Comparison of ENCODE assay signal across 9 mouse cellular contexts in genomic region chr2:181133837-181134590, GRCm38 (mm10). TPM values are rescaled to one million over a fixed set of nuclear protein-coding genes. Genes with fewer than 3 reads are reported as not detected.
A peak's percentile ranks its signal among the peaks of the same experiment; 100 is the strongest.
DNase-seq lines count a peak whose midpoint lies in the region; ATAC-seq lines count a peak whose summit lies in the region.
"Had no signal": no experiment of that assay in that cellular context is flagged by ENCODE, and none has a peak within 500 bp of the region (broad histone marks: within the 10 kb centered on the region; RNA-seq: fewer than 3 reads in every experiment).

No protein-coding gene starts in this region.

- peak; percentile 51 to 62 for DNase-seq in left cerebral cortex, postnatal 36 days (ENCODE audit: low spot score in 2 of 2)
- DNase-seq in left cerebral cortex, adult 9 months (ENCODE audit: low spot score in 2 of 2), result no peak
- peak; percentile 67 for DNase-seq in cerebellum, adult 9-11 months
- DNase-seq in layer of hippocampus, adult 9-11 months, result no peak
- no peak for DNase-seq in left cerebral cortex, adult 18-20 months (ENCODE audit: low spot score in 2 of 2)

- peak overlapping the region; percentile 80 for H3K4me2 ChIP-seq in hindbrain, embryonic 12.5 days (replicated peaks)
- H3K4me2 ChIP-seq in neural tube, embryonic 12.5 days (replicated peaks), result peak overlapping the region; percentile 80

- peak; percentile 92 for ATAC-seq in hindbrain, embryonic 12.5 days (ENCODE audit: low FRiP score)
- peak; percentile 88 for ATAC-seq in neural tube, embryonic 12.5 days (ENCODE audit: low FRiP score, low read depth)
- ATAC-seq in megakaryocyte-erythroid progenitor cell, adult 5-6 weeks (replicated peaks; ENCODE audit: low FRiP score, low TSS enrichment, poor library complexity, severe bottlenecking), result no peak

- no peaks in the 10 kb centered on the region for H3K36me3 ChIP-seq in hindbrain, embryonic 12.5 days
- H3K36me3 ChIP-seq in neural tube, embryonic 12.5 days, result no peaks in the 10 kb centered on the region

- H3K27ac ChIP-seq in hindbrain, embryonic 12.5 days, result peak overlapping the region; percentile 94
- peak overlapping the region; percentile 86 for H3K27ac ChIP-seq in neural tube, embryonic 12.5 days

- intact Hi-C loops in left cerebral cortex, postnatal 36 days (cut with DNase I), result no loop called here

- peak overlapping the region; percentile 89 for H3K9ac ChIP-seq in hindbrain, embryonic 12.5 days
- peak overlapping the region; percentile 87 for H3K9ac ChIP-seq in neural tube, embryonic 12.5 days

- WGBS in hindbrain, embryonic 12.5 days, result 19% methylated on average over 12 of the region's 22 CpGs
- WGBS in neural tube, embryonic 12.5 days, result 9% methylated on average over 22 of the region's 22 CpGs

- H3K4me3 ChIP-seq in hindbrain, embryonic 12.5 days, result peak overlapping the region; percentile 72
- H3K4me3 ChIP-seq in neural tube, embryonic 12.5 days, result peak overlapping the region; percentile 71

- no peaks in the 10 kb centered on the region for H3K9me3 ChIP-seq in hindbrain, embryonic 12.5 days (replicated peaks)
- H3K9me3 ChIP-seq in neural tube, embryonic 12.5 days, result no peaks in the 10 kb centered on the region

- peaks cover 54% of the 10 kb centered on the region for H3K27me3 ChIP-seq in hindbrain, embryonic 12.5 days
- peaks cover 45% of the 10 kb centered on the region for H3K27me3 ChIP-seq in neural tube, embryonic 12.5 days (replicated peaks)

- peaks cover 27% of the 10 kb centered on the region for H3K4me1 ChIP-seq in hindbrain, embryonic 12.5 days
- H3K4me1 ChIP-seq in neural tube, embryonic 12.5 days, result peaks cover 12% of the 10 kb centered on the region

RNA-seq across cellular contexts. Expression of gene Kcnq2, which starts 1.1 kb away (rescaled TPM):
- total RNA-seq in left cerebral cortex, postnatal 36 days (2021), result 100 to 1,000 TPM; 225 to 264 TPM
- polyA plus RNA-seq in hindbrain, embryonic 12.5 days (2016; fragmentation: Nextera tagmentation; extraction: Ambion mirVana), result 41.7 and 43.1 TPM in 2 replicates
- 39.0 and 41.6 TPM in 2 replicates for polyA plus RNA-seq in neural tube, embryonic 12.5 days (2016; fragmentation: Nextera tagmentation; extraction: Ambion mirVana)
- not detected in 2 replicates for total RNA-seq in megakaryocyte-erythroid progenitor cell, adult 5-6 weeks (2014; fragmentation: Nextera tagmentation)
- total RNA-seq in megakaryocyte-erythroid progenitor cell, adult 5-6 weeks (2017), result not detected in 2 replicates
- 100 to 1,000 TPM; 264 to 274 TPM for total RNA-seq in left cerebral cortex, adult 18-20 months (2021)
- polyA plus RNA-seq: spleen, adult 2 months had no signal

RNA-seq across cellular contexts. Expression of gene Eef1a2, which starts 22.8 kb away (rescaled TPM):
- total RNA-seq in left cerebral cortex, postnatal 36 days (2021), result 1,000 to 10,000 TPM; 1,312 to 1,553 TPM
- polyA plus RNA-seq in hindbrain, embryonic 12.5 days (2016; fragmentation: Nextera tagmentation; extraction: Ambion mirVana), result 2.3 and 2.5 TPM in 2 replicates
- polyA plus RNA-seq in neural tube, embryonic 12.5 days (2016; fragmentation: Nextera tagmentation; extraction: Ambion mirVana), result 2.8 and 3.4 TPM in 2 replicates
- total RNA-seq in megakaryocyte-erythroid progenitor cell, adult 5-6 weeks (2014; fragmentation: Nextera tagmentation), result not detected in 2 replicates
- not detected in 2 replicates for total RNA-seq in megakaryocyte-erythroid progenitor cell, adult 5-6 weeks (2017)
- 1,000 to 10,000 TPM; 1,361 to 1,429 TPM for total RNA-seq in left cerebral cortex, adult 18-20 months (2021)

RNA-seq across cellular contexts. Expression of gene Ppdpf, which starts 53.0 kb away (rescaled TPM):
- total RNA-seq in left cerebral cortex, postnatal 36 days (2021), result 10 to 100 TPM; 88.3 to 97.9 TPM
- polyA plus RNA-seq in hindbrain, embryonic 12.5 days (2016; fragmentation: Nextera tagmentation; extraction: Ambion mirVana), result 388 and 419 TPM in 2 replicates
- 424 and 444 TPM in 2 replicates for polyA plus RNA-seq in neural tube, embryonic 12.5 days (2016; fragmentation: Nextera tagmentation; extraction: Ambion mirVana)
- 73.6 and 95.2 TPM in 2 replicates for total RNA-seq in megakaryocyte-erythroid progenitor cell, adult 5-6 weeks (2014; fragmentation: Nextera tagmentation)
- 67.4 and 68.6 TPM in 2 replicates for total RNA-seq in megakaryocyte-erythroid progenitor cell, adult 5-6 weeks (2017)
- total RNA-seq in left cerebral cortex, adult 18-20 months (2021), result 10 to 100 TPM; 74.7 to 76.8 TPM

Comparison
In these comparisons a context has a peak if more than half of its experiments do, and no peak if none do; other contexts are left out.
1. DNase-seq: peak in left cerebral cortex, postnatal 36 days (2 of 2) and cerebellum, adult 9-11 months (single experiment); none in left cerebral cortex, adult 9 months (0 of 2), layer of hippocampus, adult 9-11 months (single experiment) and left cerebral cortex, adult 18-20 months (0 of 2).
2. RNA of gene Kcnq2, which starts 1.1 kb away (total RNA-seq): 264 to 274 TPM in left cerebral cortex, adult 18-20 months and 225 to 264 TPM in left cerebral cortex, postnatal 36 days; not detected in megakaryocyte-erythroid progenitor cell, adult 5-6 weeks; every median in the first group is over 100 times any median in the second.
3. RNA of gene Eef1a2, which starts 22.8 kb away (total RNA-seq): 1,312 to 1,553 TPM in left cerebral cortex, postnatal 36 days and 1,361 to 1,429 TPM in left cerebral cortex, adult 18-20 months; not detected in megakaryocyte-erythroid progenitor cell, adult 5-6 weeks; every median in the first group is over 1,000 times any median in the second.